Mouse (Mus musculus) thymus, adult 2 months (tissue): Measurements from ENCODE around the gene Atf1. TPM values are rescaled to one million over a fixed set of nuclear protein-coding genes. Genes with fewer than 3 reads are reported as not detected.
A peak's percentile ranks its signal among the peaks of the same experiment; 100 is the strongest.

ENCODE experiments used
- DNase-seq: peaks from one replicate; pipeline ENCODE4 v3.0.0; 2021
- H3K27ac ChIP-seq: fragments of 200-500 bp; 2 replicates; pipeline ENCODE4 v1.5.1; 2012; ENCODE audit warnings: low read length, control low read depth; ENCODE audit not compliant: control insufficient read depth, insufficient read depth
- H3K27me3 ChIP-seq: fragments of 200-500 bp; 2 replicates; pipeline ENCODE4 v1.6.1; 2012; ENCODE audit warnings: mild to moderate bottlenecking, low read length, moderate library complexity, mixed read lengths; ENCODE audit not compliant: control insufficient read depth, insufficient read depth
- H3K36me3 ChIP-seq: fragments of 200-500 bp; 2 replicates; pipeline ENCODE4 v1.6.1; 2012; ENCODE audit warnings: mild to moderate bottlenecking, low read length, moderate library complexity; ENCODE audit not compliant: control insufficient read depth, insufficient read depth
- H3K4me1 ChIP-seq: fragments of 200-500 bp; replicated peaks from 2 replicates; pipeline ENCODE4 v1.6.1; 2012; ENCODE audit warnings: low read length; ENCODE audit not compliant: control insufficient read depth, insufficient read depth
- H3K4me3 ChIP-seq: fragments of 200-500 bp; 2 replicates; pipeline ENCODE4 v1.5.1; 2012; ENCODE audit warnings: mild to moderate bottlenecking, low read length, control low read depth, moderate library complexity; ENCODE audit not compliant: control insufficient read depth, insufficient read depth
- CTCF ChIP-seq: fragments of 200-500 bp; IDR thresholded peaks from 2 replicates; pipeline ENCODE4 v1.5.1; 2012; ENCODE audit warnings: mild to moderate bottlenecking, control low read depth, low read length, moderate library complexity, borderline replicate concordance; ENCODE audit not compliant: control insufficient read depth, poor library complexity, insufficient read depth; ENCODE audit errors: extremely low read depth
- POLR2A ChIP-seq: fragments of 200-500 bp; IDR thresholded peaks from 2 replicates; pipeline ENCODE4 v1.6.1; 2012; ENCODE audit warnings: mild to moderate bottlenecking, low read length, control low read depth, moderate library complexity; ENCODE audit not compliant: control insufficient read depth, poor library complexity, insufficient read depth; ENCODE audit errors: extremely low read depth
- WGBS: fragments of 180-500 bp; shearing (Covaris S2); methylation state at CpG from one replicate; pipeline ENCODE4 v1.1.7; 2018; 5-methylcytosine and 5-hydroxymethylcytosine counted together
- polyA plus RNA-seq: library from polyadenylated mRNA; depleted of rRNA; stranded (reverse); fragments of >200 nt; gene quantifications from 2 replicates; pipeline ENCODE4 v1.2.3, GENCODE M21; 2012; rRNA removed

The Atf1 gene
- polyA plus RNA-seq = 86.4 and 110 TPM in 2 replicates

- Histone ChIP-seq H3K27ac (peak within 1 kb of the TSS; percentile 90), H3K36me3 (peaks cover 2% of the 10 kb centered on the region), H3K27me3 (no peaks in the 10 kb centered on the region), H3K4me1 (peaks cover 10% of the 10 kb centered on the region), H3K4me3 (peak within 1 kb of the TSS; percentile 92)
- peak; percentile 91 for DNase-seq
- under 1% methylated on average over 109 of the region's 133 CpGs for WGBS
- TF ChIP-seq POLR2A = peak; percentile 90
- TF ChIP-seq CTCF = peak; percentile 26; the same call in 1 of the 2 replicates
Measured at GRCm38 (mm10) chr15:100227663-100228534, at the start of gene Atf1. TSS of gene Atf1 (plus strand) at chr15:100227819.

- TF ChIP-seq POLR2A (no peak), CTCF (no peak)
- Histone ChIP-seq H3K27ac (no peak overlapping the region), H3K4me3 (no peak overlapping the region)
Measured at GRCm38 (mm10) chr15:100178487-100178886, 49.1 kb upstream of the Atf1 start.

GRCm38 (mm10) chr15:100179685-100180084, 47.9 kb upstream of the Atf1 start:
- no peak for DNase-seq
- TF ChIP-seq CTCF (no peak), POLR2A (no peak)
- Histone ChIP-seq H3K4me1 (peaks cover 30% of the 10 kb centered on the region), H3K27ac (no peak overlapping the region), H3K27me3 (no peaks in the 10 kb centered on the region), H3K36me3 (peaks cover 10% of the 10 kb centered on the region; the same call in 1 of the 2 replicates), H3K4me3 (no peak overlapping the region)
- 44% methylated on average over 6 of the region's 6 CpGs for WGBS

More at GRCm38 (mm10) chr15:100178487-100178886, 49.1 kb upstream of the Atf1 start:
- H3K27me3 ChIP-seq = no peaks in the 10 kb centered on the region
- peaks cover 30% of the 10 kb centered on the region for H3K4me1 ChIP-seq
- 64% methylated on average over 7 of the region's 7 CpGs for WGBS
- no peak for DNase-seq
- peaks cover 19% of the 10 kb centered on the region for H3K36me3 ChIP-seq

GRCm38 (mm10) chr15:100180221-100180620, 47.4 kb upstream of the Atf1 start:
- 18% methylated on average over 4 of the region's 4 CpGs for WGBS
- Histone ChIP-seq H3K36me3 (peaks cover 5% of the 10 kb centered on the region; the same call in 1 of the 2 replicates), H3K4me1 (peaks cover 30% of the 10 kb centered on the region), H3K27ac (peak overlapping the region; percentile 54; the same call in 1 of the 2 replicates), H3K27me3 (no peaks in the 10 kb centered on the region), H3K4me3 (no peak overlapping the region)
- TF ChIP-seq CTCF (no peak), POLR2A (no peak)
- DNase-seq = no peak

- Histone ChIP-seq H3K4me3 (no peak overlapping the region), H3K27me3 (no peaks in the 10 kb centered on the region), H3K27ac (no peak overlapping the region; the same call in 1 of the 2 replicates), H3K36me3 (peaks cover 11% of the 10 kb centered on the region), H3K4me1 (peaks cover 30% of the 10 kb centered on the region)
- TF ChIP-seq POLR2A = no peak
- WGBS = 20% methylated on average over 10 of the region's 10 CpGs
- DNase-seq = peak; percentile 39
Measured at GRCm38 (mm10) chr15:100181841-100182240, 45.8 kb upstream of the Atf1 start.

- peaks cover 30% of the 10 kb centered on the region for H3K4me1 ChIP-seq
- H3K36me3 ChIP-seq = peaks cover 13% of the 10 kb centered on the region
- H3K4me3 ChIP-seq = no peak overlapping the region
- no peak for DNase-seq
- H3K27ac ChIP-seq = peak overlapping the region; percentile 14; the same call in 1 of the 2 replicates
- no peak for TF ChIP-seq POLR2A
- 0 out of 2 replicates have a peak, but pooled peaks have one; percentile 23 for TF ChIP-seq CTCF
- no peaks in the 10 kb centered on the region for H3K27me3 ChIP-seq
- WGBS = 60% methylated on average over 28 of the region's 28 CpGs
Measured at GRCm38 (mm10) chr15:100182526-100183280, 44.9 kb upstream of the Atf1 start.
